Mouse (Mus musculus): ENCODE measurements around the gene E2f7. TPM values are rescaled to one million over a fixed set of nuclear protein-coding genes. Genes with fewer than 3 reads are reported as not detected.
A peak's percentile ranks its signal among the peaks of the same experiment; 100 is the strongest.

Gene E2f7
- polyA plus RNA-seq, 1 experiment from 2014 or later = 42.4 TPM

GRCm38 (mm10) chr10:110743701-110744100, 1.5 kb upstream of the E2f7 start:
- 81% methylated on average over 6 of the region's 6 CpGs for WGBS
- H3K9ac ChIP-seq (ENCODE audit: low read length) = no peak overlapping the region
- no peak for DNase-seq (ENCODE audit: low spot score)
- no peaks in the 10 kb centered on the region for H3K4me1 ChIP-seq (ENCODE audit: control insufficient read depth, insufficient read depth, low read length)
- H3K4me2 ChIP-seq (ENCODE audit: low read depth, severe bottlenecking) = no peak overlapping the region
- H3K27ac ChIP-seq (replicated peaks; ENCODE audit: low read depth, low read length) = no peak overlapping the region
- H3K4me3 ChIP-seq (ENCODE audit: low read depth, low read length) = no peak overlapping the region
- no peak for ATAC-seq (ENCODE audit: insufficient number of reproducible peaks, low FRiP score, low TSS enrichment, low read depth)
- H3K36me3 ChIP-seq (ENCODE audit: control insufficient read depth, insufficient read depth, low read length) = no peaks in the 10 kb centered on the region
- no peaks in the 10 kb centered on the region for H3K27me3 ChIP-seq (ENCODE audit: control insufficient read depth, insufficient read depth, low read length)
- H3K9me3 ChIP-seq (ENCODE audit: control insufficient read depth, low read length) = no peaks in the 10 kb centered on the region

- Histone ChIP-seq H3K36me3 (ENCODE audit: control insufficient read depth, insufficient read depth, low read length) (0 out of 2 replicates have a peak, but pooled peaks cover 2% of the 10 kb centered on the region), H3K9me3 (ENCODE audit: control insufficient read depth, low read length) (no peaks in the 10 kb centered on the region), H3K27ac (replicated peaks; ENCODE audit: low read depth, low read length) (no peak overlapping the region), H3K4me2 (ENCODE audit: low read depth, severe bottlenecking) (no peak overlapping the region), H3K4me1 (ENCODE audit: control insufficient read depth, insufficient read depth, low read length) (no peaks in the 10 kb centered on the region), H3K9ac (ENCODE audit: low read length) (no peak overlapping the region), H3K27me3 (ENCODE audit: control insufficient read depth, insufficient read depth, low read length) (no peaks in the 10 kb centered on the region), H3K4me3 (ENCODE audit: low read depth, low read length) (no peak overlapping the region)
- no peak for ATAC-seq (ENCODE audit: insufficient number of reproducible peaks, low FRiP score, low TSS enrichment, low read depth)
- 74% methylated on average over 12 of the region's 12 CpGs for WGBS
- DNase-seq (ENCODE audit: low spot score) = no peak
Observed at GRCm38 (mm10) chr10:110744120-110744519, 1.1 kb upstream of the E2f7 start.

- under 1% methylated on average over 23 of the region's 23 CpGs for WGBS
- Histone ChIP-seq H3K27ac (replicated peaks; ENCODE audit: low read depth, low read length) (peak overlapping the region; percentile 83), H3K9ac (ENCODE audit: low read length) (peak overlapping the region; percentile 81), H3K36me3 (ENCODE audit: control insufficient read depth, insufficient read depth, low read length) (peaks cover 7% of the 10 kb centered on the region; the same call in 1 of the 2 replicates), H3K9me3 (ENCODE audit: control insufficient read depth, low read length) (no peaks in the 10 kb centered on the region), H3K27me3 (ENCODE audit: control insufficient read depth, insufficient read depth, low read length) (no peaks in the 10 kb centered on the region), H3K4me2 (ENCODE audit: low read depth, severe bottlenecking) (peak overlapping the region; percentile 74), H3K4me3 (ENCODE audit: low read depth, low read length) (peak overlapping the region; percentile 79), H3K4me1 (ENCODE audit: control insufficient read depth, insufficient read depth, low read length) (no peaks in the 10 kb centered on the region)
- ATAC-seq (ENCODE audit: insufficient number of reproducible peaks, low FRiP score, low TSS enrichment, low read depth) (peak; percentile 81), DNase-seq (ENCODE audit: low spot score) (no peak)
Observed at GRCm38 (mm10) chr10:110745640-110746032, 397 bp downstream of the E2f7 start.

DNA sequence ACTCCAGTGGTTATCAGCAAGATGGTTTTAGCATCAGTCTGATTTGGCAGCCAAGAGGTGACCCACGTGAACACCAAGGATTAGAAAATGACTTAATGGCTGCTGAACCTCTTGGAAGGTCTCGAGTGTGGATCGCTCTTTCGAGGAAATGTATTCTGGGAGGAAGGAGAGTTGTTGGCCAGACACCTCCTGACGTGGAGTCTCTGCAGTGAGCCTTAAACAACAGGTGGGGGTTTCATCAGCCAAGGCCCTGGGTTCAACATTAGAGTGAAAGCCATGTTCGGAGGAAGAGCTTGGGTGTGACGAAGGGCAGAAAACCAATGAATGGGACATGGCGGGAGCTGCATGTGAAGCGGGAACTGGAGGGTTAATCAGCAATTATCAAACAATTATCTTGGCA, 3.8 kb downstream of the E2f7 start:
- Histone ChIP-seq H3K4me3 (ENCODE audit: low read depth, low read length) (no peak overlapping the region), H3K4me1 (ENCODE audit: control insufficient read depth, insufficient read depth, low read length) (no peaks in the 10 kb centered on the region), H3K4me2 (ENCODE audit: low read depth, severe bottlenecking) (no peak overlapping the region), H3K36me3 (ENCODE audit: control insufficient read depth, insufficient read depth, low read length) (peaks cover 20% of the 10 kb centered on the region), H3K27me3 (ENCODE audit: control insufficient read depth, insufficient read depth, low read length) (no peaks in the 10 kb centered on the region), H3K27ac (replicated peaks; ENCODE audit: low read depth, low read length) (no peak overlapping the region), H3K9ac (ENCODE audit: low read length) (no peak overlapping the region), H3K9me3 (ENCODE audit: control insufficient read depth, low read length) (no peaks in the 10 kb centered on the region)
- WGBS = 96% methylated on average over 9 of the region's 9 CpGs
- ATAC-seq (ENCODE audit: insufficient number of reproducible peaks, low FRiP score, low TSS enrichment, low read depth) = no peak
- no peak for DNase-seq (ENCODE audit: low spot score)

GRCm38 (mm10) chr10:110749510-110750305, 4.5 kb downstream of the E2f7 start:
- H3K27ac ChIP-seq (replicated peaks; ENCODE audit: low read depth, low read length) = no peak overlapping the region
- H3K36me3 ChIP-seq (ENCODE audit: control insufficient read depth, insufficient read depth, low read length) = peaks cover 24% of the 10 kb centered on the region
- no peak overlapping the region for H3K9ac ChIP-seq (ENCODE audit: low read length)
- no peaks in the 10 kb centered on the region for H3K9me3 ChIP-seq (ENCODE audit: control insufficient read depth, low read length)
- H3K4me1 ChIP-seq (ENCODE audit: control insufficient read depth, insufficient read depth, low read length) = no peaks in the 10 kb centered on the region
- ATAC-seq (ENCODE audit: insufficient number of reproducible peaks, low FRiP score, low TSS enrichment, low read depth) (no peak), DNase-seq (ENCODE audit: low spot score) (no peak)
- WGBS = 95% methylated on average over 9 of the region's 9 CpGs
- H3K27me3 ChIP-seq (ENCODE audit: control insufficient read depth, insufficient read depth, low read length) = no peaks in the 10 kb centered on the region
- no peak overlapping the region for H3K4me3 ChIP-seq (ENCODE audit: low read depth, low read length)
- H3K4me2 ChIP-seq (ENCODE audit: low read depth, severe bottlenecking) = no peak overlapping the region

- DNase-seq (ENCODE audit: low spot score) (no peak), ATAC-seq (ENCODE audit: insufficient number of reproducible peaks, low FRiP score, low TSS enrichment, low read depth) (no peak)
- Histone ChIP-seq H3K27me3 (ENCODE audit: control insufficient read depth, insufficient read depth, low read length) (no peaks in the 10 kb centered on the region), H3K36me3 (ENCODE audit: control insufficient read depth, insufficient read depth, low read length) (peaks cover 47% of the 10 kb centered on the region), H3K4me3 (ENCODE audit: low read depth, low read length) (no peak overlapping the region), H3K9me3 (ENCODE audit: control insufficient read depth, low read length) (no peaks in the 10 kb centered on the region), H3K4me1 (ENCODE audit: control insufficient read depth, insufficient read depth, low read length) (no peaks in the 10 kb centered on the region), H3K9ac (ENCODE audit: low read length) (no peak overlapping the region), H3K4me2 (ENCODE audit: low read depth, severe bottlenecking) (no peak overlapping the region), H3K27ac (replicated peaks; ENCODE audit: low read depth, low read length) (no peak overlapping the region)
- 94% methylated on average over 3 of the region's 3 CpGs for WGBS
Observed at GRCm38 (mm10) chr10:110752849-110753248, 7.6 kb downstream of the E2f7 start.

- H3K9me3 ChIP-seq (ENCODE audit: control insufficient read depth, low read length) = no peaks in the 10 kb centered on the region
- 96% methylated on average over 10 of the region's 10 CpGs for WGBS
- H3K27me3 ChIP-seq (ENCODE audit: control insufficient read depth, insufficient read depth, low read length) = no peaks in the 10 kb centered on the region
- H3K27ac ChIP-seq (replicated peaks; ENCODE audit: low read depth, low read length) = no peak overlapping the region
- H3K4me3 ChIP-seq (ENCODE audit: low read depth, low read length) = no peak overlapping the region
- H3K4me1 ChIP-seq (ENCODE audit: control insufficient read depth, insufficient read depth, low read length) = no peaks in the 10 kb centered on the region
- H3K4me2 ChIP-seq (ENCODE audit: low read depth, severe bottlenecking) = no peak overlapping the region
- DNase-seq (ENCODE audit: low spot score) = no peak
- H3K36me3 ChIP-seq (ENCODE audit: control insufficient read depth, insufficient read depth, low read length) = peaks cover 44% of the 10 kb centered on the region
- no peak overlapping the region for H3K9ac ChIP-seq (ENCODE audit: low read length)
- ATAC-seq (ENCODE audit: insufficient number of reproducible peaks, low FRiP score, low TSS enrichment, low read depth) = no peak
Observed at GRCm38 (mm10) chr10:110755556-110755955, 10.3 kb downstream of the E2f7 start.

GRCm38 (mm10) chr10:110756271-110756793, 11.1 kb downstream of the E2f7 start:
- DNase-seq (ENCODE audit: low spot score) = no peak
- H3K4me3 ChIP-seq (ENCODE audit: low read depth, low read length) = no peak overlapping the region
- 95% methylated on average over 7 of the region's 7 CpGs for WGBS
- H3K27ac ChIP-seq (replicated peaks; ENCODE audit: low read depth, low read length) = no peak overlapping the region
- no peaks in the 10 kb centered on the region for H3K9me3 ChIP-seq (ENCODE audit: control insufficient read depth, low read length)
- H3K9ac ChIP-seq (ENCODE audit: low read length) = no peak overlapping the region
- no peaks in the 10 kb centered on the region for H3K4me1 ChIP-seq (ENCODE audit: control insufficient read depth, insufficient read depth, low read length)
- H3K36me3 ChIP-seq (ENCODE audit: control insufficient read depth, insufficient read depth, low read length) = peaks cover 40% of the 10 kb centered on the region
- ATAC-seq (ENCODE audit: insufficient number of reproducible peaks, low FRiP score, low TSS enrichment, low read depth) = no peak
- H3K27me3 ChIP-seq (ENCODE audit: control insufficient read depth, insufficient read depth, low read length) = no peaks in the 10 kb centered on the region
- no peak overlapping the region for H3K4me2 ChIP-seq (ENCODE audit: low read depth, severe bottlenecking)
